Mouse (Mus musculus) gastrocnemius, adult 2 months (tissue): ENCODE measurements around the gene Ptprm. TPM values are rescaled to one million over a fixed set of nuclear protein-coding genes. Genes with fewer than 3 reads are reported as not detected.

Experiments
- DNase-seq: peaks from one replicate; pipeline ENCODE4 v3.0.0; 2022
- H3K27ac ChIP-seq: fragments of 200-600 bp; 2 replicates; pipeline ENCODE4 v1.8.1; 2022; ENCODE audit warnings: mild to moderate bottlenecking
- H3K4me3 ChIP-seq: fragments of 200-600 bp; 2 replicates; pipeline ENCODE4 v1.8.1; 2022; ENCODE audit warnings: mild to moderate bottlenecking, moderate library complexity
- CTCF ChIP-seq: fragments of 200-600 bp; IDR thresholded peaks from 2 replicates; pipeline ENCODE4 v1.8.1; 2022; ENCODE audit warnings: antibody characterized with exemption, mild to moderate bottlenecking, moderate library complexity
- intact Hi-C: fragments of 180-260 bp; cut with DNase I; formaldehyde crosslinking; loops from one replicate; pipeline ENCODE4 v1.15.1; 2025
- total RNA-seq, 2 experiments: library from RNA; stranded (reverse); gene quantifications; 2 replicates each; pipeline ENCODE4 v1.2.3; 2021

Gene Ptprm
- total RNA-seq, 2 experiments from 2014 or later, result 21.5 to 32.7 TPM

DNA sequence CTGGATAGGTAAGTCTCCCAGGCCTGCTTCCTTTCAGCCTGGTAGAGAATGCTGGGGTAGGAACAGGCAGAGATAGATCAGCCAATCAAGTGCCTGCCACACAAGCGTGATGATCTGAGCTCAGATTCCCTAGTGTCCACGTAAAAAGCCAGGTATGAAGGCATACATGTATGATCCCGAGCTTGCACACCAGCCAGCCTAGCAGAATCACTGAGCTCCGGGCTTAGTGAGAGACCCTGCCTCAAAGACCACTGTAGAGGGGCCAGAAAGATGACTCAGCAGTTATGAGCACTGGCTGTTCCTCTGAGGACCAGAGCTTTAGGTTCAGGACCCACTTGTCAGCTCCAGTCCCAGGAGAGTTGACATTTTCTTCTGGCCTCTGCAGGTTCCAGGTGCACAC is 52.9 kb downstream of the Ptprm start:
- no peak overlapping the region for H3K4me3 ChIP-seq
- intact Hi-C loops, result no loop called here
- TF ChIP-seq CTCF, result no peak

DNA sequence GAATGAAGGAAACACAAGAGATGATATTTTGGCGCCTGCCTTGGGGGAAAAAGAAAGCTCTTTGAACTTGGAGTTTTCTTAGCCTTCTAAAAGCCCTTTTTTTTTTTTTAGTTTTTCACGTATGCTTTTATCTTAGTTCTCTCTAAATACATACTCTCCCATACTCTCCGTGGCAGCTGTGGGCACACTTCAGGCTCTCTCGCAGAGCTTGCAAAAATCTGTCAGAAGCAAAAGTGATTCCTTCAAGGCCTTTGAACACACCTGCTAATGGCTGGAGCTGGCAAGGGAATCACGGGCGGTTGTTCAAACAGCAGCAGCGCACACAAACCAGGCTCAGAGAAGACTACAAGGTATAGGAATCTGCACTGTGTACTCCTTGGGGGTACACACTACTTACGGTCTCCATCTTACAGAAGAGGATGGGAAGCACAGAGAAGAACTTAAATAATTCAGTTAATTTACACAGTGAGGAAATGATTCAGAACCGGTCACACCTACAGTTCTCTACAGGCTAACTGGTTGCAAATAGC is 55.9 kb downstream of the Ptprm start:
- no peak for DNase-seq
- no peak overlapping the region for H3K27ac ChIP-seq
- no peak overlapping the region for H3K4me3 ChIP-seq
- intact Hi-C loops, result no loop called here
- no peak for TF ChIP-seq CTCF

More for the DNA sequence above, 52.9 kb downstream of the Ptprm start:
- DNase-seq, result no peak
- H3K27ac ChIP-seq, result no peak overlapping the region

DNA sequence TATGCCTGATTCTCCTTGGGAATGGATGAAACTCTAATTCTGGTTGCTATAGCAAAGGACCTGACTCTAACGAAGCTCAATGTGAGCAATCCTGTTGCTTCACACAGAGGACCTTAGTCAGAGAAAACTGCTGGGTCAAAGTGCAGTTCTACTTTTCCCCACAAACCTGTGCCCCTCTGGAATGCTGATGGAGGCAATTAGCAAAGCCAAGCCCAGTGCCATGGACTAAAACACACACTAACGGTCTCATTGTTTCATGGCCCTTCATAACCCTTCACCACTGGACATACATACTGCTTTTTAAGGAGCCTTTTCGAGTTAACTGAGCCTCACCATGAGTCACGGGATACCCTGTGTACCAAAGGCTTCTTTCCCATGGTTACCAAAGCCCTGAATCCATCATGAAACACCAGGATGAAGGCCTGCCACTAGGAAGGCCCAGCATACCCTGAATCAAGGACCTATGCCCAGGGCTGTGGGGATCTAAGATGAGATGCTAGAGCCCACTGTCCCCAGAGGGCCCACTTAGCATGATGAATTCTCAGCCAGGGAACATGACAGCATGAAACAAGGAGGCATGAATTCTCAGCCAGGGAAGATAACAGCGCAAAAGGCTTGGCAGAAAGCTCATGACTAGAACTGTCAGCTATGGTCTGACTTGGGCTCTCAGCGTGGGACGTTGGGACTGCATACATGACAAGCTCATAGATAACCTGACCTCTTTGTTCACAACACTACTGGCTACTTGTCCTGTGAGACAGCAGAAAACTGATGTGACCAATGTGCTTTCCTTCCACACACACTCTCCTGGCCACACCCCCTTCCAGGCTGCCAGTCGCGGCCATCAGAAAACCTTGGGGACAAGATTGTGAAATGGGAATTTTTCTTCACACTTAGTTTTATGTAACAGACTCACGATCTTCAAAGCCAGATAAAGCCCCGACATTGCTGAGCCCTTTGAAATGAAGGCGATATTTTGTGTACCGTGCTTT is 57.4 kb downstream of the Ptprm start:
- intact Hi-C loops, result no loop called here
- no peak for DNase-seq
- Histone ChIP-seq H3K4me3 (no peak overlapping the region), H3K27ac (no peak overlapping the region)
- no peak for TF ChIP-seq CTCF

DNA sequence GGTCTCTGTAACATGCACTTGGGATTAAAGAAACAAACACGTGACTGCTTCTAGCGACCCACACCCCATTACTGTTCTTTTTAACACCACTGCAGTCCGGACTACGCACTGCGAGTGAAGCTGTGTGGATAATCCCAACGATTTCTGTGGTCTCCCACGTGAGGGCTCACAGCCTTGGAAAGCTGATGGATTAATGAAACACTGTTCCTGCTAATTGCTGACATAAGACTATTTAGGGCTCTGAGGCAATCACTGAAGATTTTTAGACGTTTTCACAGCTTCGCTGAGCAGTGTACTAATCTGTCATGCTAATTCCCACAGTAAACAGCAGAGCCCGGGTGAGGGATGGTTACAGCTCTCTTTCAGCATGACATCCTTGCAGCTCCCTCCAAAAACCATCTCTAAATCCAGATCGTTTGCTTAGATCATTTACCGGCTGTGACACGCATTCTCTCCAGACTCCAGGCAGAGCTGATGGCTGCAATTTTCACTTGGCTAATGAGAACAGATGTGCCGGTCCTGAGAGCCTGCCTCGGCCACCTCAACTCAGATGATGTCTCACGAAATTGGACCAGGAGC is 63.5 kb downstream of the Ptprm start:
- Histone ChIP-seq H3K4me3 (peak overlapping the region; percentile 56), H3K27ac (no peak overlapping the region)
- no peak for TF ChIP-seq CTCF
- intact Hi-C loops, result no loop called here
- no peak for DNase-seq

DNA sequence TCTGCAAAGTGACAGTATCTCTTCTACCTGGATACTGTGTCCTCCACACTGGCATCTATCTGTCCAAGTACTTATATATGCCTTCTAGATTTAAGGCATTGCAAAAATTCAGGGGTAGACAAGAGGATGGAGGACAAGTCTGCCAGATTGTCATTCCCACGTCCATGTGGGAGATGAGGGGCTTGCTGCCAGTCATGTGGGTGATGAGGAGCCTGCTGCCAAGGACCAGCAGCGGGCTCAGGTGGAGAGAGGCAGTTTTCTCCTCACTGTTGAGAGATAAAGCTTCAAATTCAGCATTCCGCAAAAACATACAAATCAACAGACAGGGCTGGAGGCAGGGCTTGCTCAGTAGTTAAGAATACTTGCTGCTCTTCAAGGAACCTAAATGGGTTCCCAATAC is 66.8 kb downstream of the Ptprm start:
- no peak for TF ChIP-seq CTCF
- DNase-seq, result no peak
- H3K27ac ChIP-seq, result no peak overlapping the region
- intact Hi-C loops, result no loop called here
- H3K4me3 ChIP-seq, result no peak overlapping the region

DNA sequence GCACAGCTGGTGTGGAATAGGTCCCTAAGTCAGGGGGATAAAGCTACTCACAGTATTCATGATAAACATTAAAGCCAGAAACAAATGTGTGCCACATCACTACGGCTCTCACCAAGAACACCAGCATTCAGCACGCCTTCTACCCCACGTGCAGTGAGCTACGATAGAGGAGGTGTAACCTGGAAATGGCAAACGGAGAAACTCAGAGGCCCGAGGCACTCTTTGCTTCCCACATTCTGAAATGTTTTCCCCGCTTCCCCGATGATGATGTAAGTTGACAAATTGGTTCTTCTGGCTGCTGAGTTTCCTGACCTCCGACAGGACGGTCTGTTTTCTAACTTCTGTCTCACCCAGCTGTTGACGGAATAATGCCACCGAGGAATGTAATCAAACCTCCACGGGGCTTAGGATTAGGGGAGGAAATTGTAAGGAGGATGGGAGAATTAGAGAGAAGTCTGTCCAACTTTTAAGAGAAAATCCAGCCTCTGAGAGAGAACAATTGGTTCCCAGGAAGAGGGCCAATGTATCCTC is 72.6 kb downstream of the Ptprm start:
- H3K4me3 ChIP-seq, result no peak overlapping the region
- no peak overlapping the region for H3K27ac ChIP-seq
- intact Hi-C loops, result no loop called here
- DNase-seq, result no peak
- TF ChIP-seq CTCF, result no peak

DNA sequence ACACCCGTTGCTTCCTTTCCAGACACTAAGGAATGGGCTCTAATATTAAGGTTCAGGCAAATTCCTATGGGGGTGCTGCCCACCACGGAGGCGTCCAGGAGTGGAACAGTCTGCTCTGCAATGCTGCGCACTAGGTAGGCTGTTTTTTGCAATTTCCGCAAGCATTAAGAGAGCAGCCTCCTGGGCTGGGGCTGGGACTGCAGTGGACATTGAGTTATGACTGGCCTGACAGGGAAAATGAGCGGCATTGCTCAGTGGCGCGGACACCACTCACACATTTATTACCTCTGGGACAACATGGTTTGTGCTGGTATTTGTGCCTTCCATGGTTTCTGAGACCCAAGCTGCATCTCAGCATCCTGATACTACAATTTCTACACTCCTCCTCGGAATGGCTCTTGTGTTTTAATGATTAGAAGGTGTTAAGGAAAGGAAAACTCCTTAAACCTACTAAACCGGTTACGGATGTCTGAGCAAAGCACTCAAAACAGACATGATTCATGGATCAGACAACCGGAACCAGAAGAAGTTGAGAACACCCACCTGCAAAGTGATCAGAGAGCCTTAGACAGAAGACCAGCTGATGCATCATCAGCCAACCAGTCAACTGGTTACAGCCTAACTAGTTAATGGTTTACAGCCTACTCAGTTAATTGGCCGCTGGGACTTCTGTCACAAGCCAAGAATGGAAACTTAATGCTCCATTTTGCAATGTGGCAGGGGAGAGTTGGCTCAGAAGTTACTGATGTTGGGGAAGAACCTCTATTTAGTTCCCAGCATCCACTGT is 76.9 kb downstream of the Ptprm start:
- DNase-seq, result no peak
- H3K4me3 ChIP-seq, result no peak overlapping the region
- intact Hi-C loops, result no loop called here
- TF ChIP-seq CTCF, result no peak
- no peak overlapping the region for H3K27ac ChIP-seq

DNA sequence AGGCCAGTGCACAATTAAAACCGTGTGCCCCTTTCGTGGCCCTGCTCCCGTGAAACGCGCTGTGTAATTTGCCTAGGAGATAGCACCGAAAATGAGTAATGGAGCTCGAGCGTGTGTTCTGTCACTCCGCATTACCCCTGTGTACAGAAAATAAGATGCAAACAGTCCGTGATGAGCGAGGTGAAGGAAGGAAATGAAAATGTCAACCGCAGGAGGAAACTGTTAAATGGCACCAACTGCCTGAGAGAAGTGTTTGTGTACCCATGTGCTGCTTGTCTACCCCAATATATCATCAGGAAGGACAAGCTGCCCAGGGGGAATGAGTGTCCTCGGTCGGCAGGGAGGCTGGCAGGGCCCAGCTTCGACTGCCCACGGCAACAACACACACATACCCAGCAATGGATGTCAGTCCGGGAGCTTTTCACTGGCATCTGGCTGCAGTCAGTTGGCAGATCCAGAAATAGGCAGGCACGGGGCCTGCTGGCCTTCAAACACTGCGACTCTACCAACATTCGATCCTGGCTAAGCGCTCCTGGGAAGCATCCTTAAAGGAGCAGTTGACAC is 79.6 kb downstream of the Ptprm start:
- peak overlapping the region; percentile 78 for H3K27ac ChIP-seq
- TF ChIP-seq CTCF, result no peak
- intact Hi-C loops, result loop anchor here (5.0 kb wide), 1 partner anchor 78 kb away; the partner anchor contains the start of gene Ptprm
- peak; percentile 84 for DNase-seq
- peak overlapping the region; percentile 54 for H3K4me3 ChIP-seq

DNA sequence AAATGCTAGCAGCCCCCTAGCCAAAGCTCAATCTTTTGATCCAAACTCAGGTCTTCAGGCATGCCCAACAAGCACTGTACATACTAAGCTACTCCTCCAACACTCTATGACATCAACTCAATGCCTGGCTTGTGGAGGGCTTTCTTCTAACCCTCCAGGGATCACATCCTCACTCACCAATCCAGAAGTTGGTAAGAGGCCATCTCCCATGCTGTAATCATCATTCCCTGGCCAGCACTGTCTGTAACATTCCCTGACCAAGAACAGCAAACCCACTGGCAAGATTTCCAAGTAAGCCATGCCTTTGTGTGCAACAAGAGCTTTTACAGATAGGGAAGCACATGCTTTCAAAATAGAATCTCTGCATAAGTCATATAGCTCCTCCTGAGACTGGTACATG is 81.3 kb downstream of the Ptprm start:
- no peak for TF ChIP-seq CTCF
- DNase-seq, result peak; percentile 39
- H3K4me3 ChIP-seq, result no peak overlapping the region
- no peak overlapping the region for H3K27ac ChIP-seq
- intact Hi-C loops, result loop anchor here (5.0 kb wide), 1 partner anchor 79 kb away; the partner anchor contains the start of gene Ptprm

DNA sequence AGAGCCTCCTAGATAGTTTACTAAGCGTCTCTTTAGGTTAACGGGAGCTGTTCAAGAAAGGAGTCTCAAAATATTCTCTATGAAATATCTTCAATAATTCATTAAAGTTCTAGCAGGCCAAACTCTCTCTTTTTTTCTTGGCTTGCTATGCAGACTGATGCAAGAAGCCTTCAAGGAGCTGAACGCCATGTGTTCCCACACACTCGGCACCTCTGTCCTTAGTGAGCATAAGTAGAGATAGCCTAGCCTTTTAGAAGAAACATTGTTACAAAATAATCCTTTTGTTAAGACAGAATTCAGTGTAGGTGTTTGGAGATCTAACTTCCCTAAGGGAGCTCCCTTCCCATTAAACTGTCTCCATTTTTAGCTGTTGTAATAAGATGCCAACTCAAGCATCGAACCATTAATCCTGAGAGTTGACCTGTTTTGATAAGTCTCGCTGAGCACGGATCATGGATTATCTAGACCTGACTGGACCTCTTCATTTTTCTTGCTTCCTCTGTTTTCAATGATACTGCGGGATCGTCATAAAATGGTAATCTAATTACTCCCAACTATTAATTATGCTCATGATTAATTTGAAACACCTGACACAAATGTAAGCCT is 85.7 kb downstream of the Ptprm start:
- intact Hi-C loops, result no loop called here
- no peak overlapping the region for H3K4me3 ChIP-seq
- DNase-seq, result no peak
- no peak overlapping the region for H3K27ac ChIP-seq
- TF ChIP-seq CTCF, result no peak

DNA sequence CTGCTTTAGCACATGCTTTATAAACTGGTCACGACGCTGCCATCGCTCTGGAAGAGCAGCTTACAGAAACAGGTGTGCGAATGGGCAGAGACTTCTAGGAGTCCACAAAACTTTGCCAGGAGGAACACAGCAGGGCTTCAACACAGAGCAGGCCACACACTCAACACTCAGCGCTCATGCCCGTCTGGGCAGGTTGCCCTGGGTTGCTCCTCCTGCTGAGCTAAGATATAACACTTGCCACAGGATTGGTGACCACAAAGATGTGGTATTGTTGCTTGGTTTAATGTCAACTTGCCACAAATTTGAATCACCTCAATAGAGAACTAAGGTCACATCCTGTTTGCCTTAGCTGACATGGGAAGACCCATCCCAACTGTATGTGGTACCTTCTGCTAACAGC is 88.0 kb downstream of the Ptprm start:
- no peak for DNase-seq

More for the DNA sequence above, 88.0 kb downstream of the Ptprm start:
- Histone ChIP-seq H3K4me3 (no peak overlapping the region), H3K27ac (no peak overlapping the region)
- intact Hi-C loops, result no loop called here
- no peak for TF ChIP-seq CTCF
